Mouse (Mus musculus) spleen, adult 2 months (tissue): ENCODE results near the gene Alg14. TPM values are rescaled to one million over a fixed set of nuclear protein-coding genes. Genes with fewer than 3 reads are reported as not detected.

Experiments used
- DNase-seq, 2 experiments: peaks; one replicate each; pipeline versions ENCODE4 v3.0.0 to v3.0.0-alpha.2; 2012 to 2021; ENCODE audit warnings: low spot score in 2 of 2, low read depth in 1 of 2
- H3K27ac ChIP-seq: fragments of 200-500 bp; 2 replicates; pipeline ENCODE4 v1.5.1; 2012; ENCODE audit warnings: low read length, inconsistent platforms; ENCODE audit not compliant: insufficient read depth
- H3K27me3 ChIP-seq: fragments of 200-500 bp; 2 replicates; pipeline ENCODE4 v1.6.1; 2012; ENCODE audit warnings: mild to moderate bottlenecking, moderate library complexity, low read length, inconsistent platforms; ENCODE audit not compliant: control insufficient read depth, insufficient read depth
- H3K36me3 ChIP-seq: fragments of 200-500 bp; 2 replicates; pipeline ENCODE4 v1.6.1; 2012; ENCODE audit warnings: mild to moderate bottlenecking, low read length, inconsistent platforms; ENCODE audit not compliant: control insufficient read depth, insufficient read depth
- H3K4me1 ChIP-seq: fragments of 200-500 bp; 2 replicates; pipeline ENCODE4 v1.6.1; 2011; ENCODE audit warnings: inconsistent platforms; ENCODE audit not compliant: control insufficient read depth, insufficient read depth, insufficient read length
- H3K4me3 ChIP-seq: fragments of 200-500 bp; 2 replicates; pipeline ENCODE4 v1.5.1; 2011; ENCODE audit warnings: mild to moderate bottlenecking, inconsistent platforms; ENCODE audit not compliant: insufficient read depth, insufficient read length; ENCODE audit errors: extremely low read depth
- CTCF ChIP-seq: fragments of 200-500 bp; IDR thresholded peaks from 2 replicates; pipeline ENCODE4 v1.5.1; 2011; ENCODE audit warnings: mild to moderate bottlenecking, inconsistent platforms; ENCODE audit not compliant: insufficient read depth, insufficient read length, insufficient replicate concordance; ENCODE audit errors: extremely low read depth
- POLR2A ChIP-seq: fragments of 200-500 bp; IDR thresholded peaks from 2 replicates; pipeline ENCODE4 v1.6.1; 2011; ENCODE audit warnings: low read depth, low read length, inconsistent platforms
- WGBS: fragments of 180-500 bp; shearing (Covaris S2); methylation state at CpG from one replicate; pipeline ENCODE4 v1.1.7; 2018; 5-methylcytosine and 5-hydroxymethylcytosine counted together
- polyA plus RNA-seq: library from polyadenylated mRNA; depleted of rRNA; stranded (reverse); fragments of >200 nt; gene quantifications from 2 replicates; pipeline ENCODE4 v1.2.3, GENCODE M21; 2012

Alg14 gene
- polyA plus RNA-seq, 1 experiment = 4.3 TPM

GRCm38 (mm10) chr3:121379699-121380098, 88.1 kb downstream of the Alg14 start:
- no peak for TF ChIP-seq POLR2A
- no peak for TF ChIP-seq CTCF
- Histone ChIP-seq H3K36me3 (no peaks in the 10 kb centered on the region), H3K27ac (no peak overlapping the region), H3K27me3 (no peaks in the 10 kb centered on the region), H3K4me3 (no peak overlapping the region), H3K4me1 (no peaks in the 10 kb centered on the region)
- no peak for DNase-seq
- WGBS = 85% methylated on average over 5 of the region's 5 CpGs

DNA sequence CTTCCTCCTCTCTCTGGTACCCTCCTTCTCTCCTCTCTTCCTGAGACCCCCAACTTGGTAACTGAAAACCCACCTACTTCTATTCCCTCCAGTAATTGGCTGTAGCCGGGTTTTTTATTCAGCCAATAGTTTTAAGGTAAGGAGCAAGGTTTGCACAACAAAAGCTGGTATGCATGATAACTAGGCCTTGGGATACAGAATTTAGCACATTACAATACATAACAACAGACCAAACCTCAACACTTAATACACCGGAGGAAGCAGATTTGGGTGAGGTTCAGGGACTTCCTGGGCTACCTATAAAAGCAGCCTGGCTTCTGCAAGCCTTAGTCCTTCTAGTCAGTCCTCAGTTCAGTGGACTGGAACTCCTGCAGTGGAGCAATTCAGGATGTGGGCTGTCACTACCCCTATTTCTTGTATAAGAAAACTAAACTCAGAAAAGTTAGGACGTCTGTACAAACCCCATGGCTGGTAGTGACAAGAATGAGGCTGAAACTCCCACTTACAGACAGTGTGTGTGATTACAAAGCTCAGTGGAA, 96.0 kb downstream of the Alg14 start:
- peak overlapping the region; percentile 67 for H3K27ac ChIP-seq
- WGBS = 36% methylated on average over 3 of the region's 3 CpGs
- H3K36me3 ChIP-seq = no peaks in the 10 kb centered on the region
- no peak for TF ChIP-seq POLR2A
- no peak for TF ChIP-seq CTCF
- peak in 1 of 2 experiments; percentile 65 for DNase-seq
- H3K4me1 ChIP-seq = peaks cover 5% of the 10 kb centered on the region
- no peak overlapping the region for H3K4me3 ChIP-seq
- H3K27me3 ChIP-seq = no peaks in the 10 kb centered on the region

- no peak overlapping the region for H3K27ac ChIP-seq
- peaks cover 5% of the 10 kb centered on the region for H3K4me1 ChIP-seq
- no peak for DNase-seq
- no peaks in the 10 kb centered on the region for H3K27me3 ChIP-seq
- WGBS = 81% methylated on average over 8 of the region's 8 CpGs
- H3K36me3 ChIP-seq = no peaks in the 10 kb centered on the region
- H3K4me3 ChIP-seq = no peak overlapping the region
- TF ChIP-seq CTCF (no peak), POLR2A (no peak)
These were observed 97.8 kb downstream of the Alg14 start for GRCm38 (mm10) chr3:121389366-121389765.

- TF ChIP-seq POLR2A (no peak), CTCF (no peak)
- Histone ChIP-seq H3K27me3 (no peaks in the 10 kb centered on the region), H3K4me1 (peaks cover 5% of the 10 kb centered on the region), H3K36me3 (no peaks in the 10 kb centered on the region), H3K27ac (no peak overlapping the region), H3K4me3 (no peak overlapping the region)
- 86% methylated on average over 17 of the region's 17 CpGs for WGBS
- DNase-seq = no peak
These were observed 98.4 kb downstream of the Alg14 start for GRCm38 (mm10) chr3:121389860-121390530.

DNA sequence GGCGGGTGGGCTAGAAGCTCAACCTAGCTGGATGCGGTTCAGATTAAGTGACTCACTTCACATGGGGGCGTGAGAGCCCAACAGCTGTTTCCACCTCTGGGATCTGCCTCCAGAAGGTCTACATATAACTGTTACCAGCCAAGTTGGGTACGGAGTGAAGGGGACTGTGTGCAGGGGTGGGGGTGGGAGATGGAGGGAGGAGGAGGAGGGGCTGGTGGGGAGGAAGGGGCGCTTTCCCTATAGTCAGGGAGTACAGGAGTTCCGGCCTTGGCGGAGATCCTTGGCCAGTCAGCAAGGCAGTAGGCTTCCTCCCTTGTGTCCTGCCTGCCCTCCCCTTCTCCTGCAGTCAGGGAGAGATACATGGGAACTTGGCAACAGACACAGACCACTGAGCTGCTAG, 99.2 kb downstream of the Alg14 start:
- no peak for TF ChIP-seq CTCF
- TF ChIP-seq POLR2A = no peak
- no peak for DNase-seq
- peaks cover 5% of the 10 kb centered on the region for H3K4me1 ChIP-seq
- 91% methylated on average over 7 of the region's 7 CpGs for WGBS
- H3K4me3 ChIP-seq = no peak overlapping the region
- H3K27me3 ChIP-seq = no peaks in the 10 kb centered on the region
- no peaks in the 10 kb centered on the region for H3K36me3 ChIP-seq
- no peak overlapping the region for H3K27ac ChIP-seq

- TF ChIP-seq POLR2A (no peak), CTCF (no peak)
- Histone ChIP-seq H3K27me3 (no peaks in the 10 kb centered on the region), H3K4me3 (no peak overlapping the region), H3K36me3 (no peaks in the 10 kb centered on the region), H3K4me1 (no peaks in the 10 kb centered on the region), H3K27ac (no peak overlapping the region)
- WGBS = 87% methylated on average over 16 of the region's 16 CpGs
- DNase-seq = no peak
These were observed 104.2 kb downstream of the Alg14 start for GRCm38 (mm10) chr3:121395588-121396295.

DNA sequence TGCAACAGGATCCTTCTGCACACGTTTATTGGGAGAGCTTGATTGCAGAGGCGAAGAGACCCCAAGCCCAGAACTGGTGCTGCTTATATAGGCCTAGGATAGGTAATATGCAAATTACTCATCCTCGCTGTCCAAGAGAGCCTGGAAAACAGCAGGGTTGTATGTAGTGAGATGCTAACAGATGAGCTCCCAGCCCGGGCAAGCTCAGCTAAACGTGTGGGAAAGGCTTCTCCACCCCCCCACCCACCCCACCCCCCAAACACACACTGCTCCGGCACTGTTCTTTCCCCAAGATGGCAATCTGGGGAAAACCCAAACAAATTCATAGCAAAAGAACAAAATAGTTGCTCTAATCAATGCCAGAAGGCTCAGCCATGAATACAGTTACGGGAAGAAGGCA, 105.0 kb downstream of the Alg14 start:
- Histone ChIP-seq H3K4me1 (no peaks in the 10 kb centered on the region), H3K27ac (no peak overlapping the region), H3K4me3 (no peak overlapping the region), H3K27me3 (no peaks in the 10 kb centered on the region), H3K36me3 (no peaks in the 10 kb centered on the region)
- WGBS = 87% methylated on average over 7 of the region's 7 CpGs
- no peak for TF ChIP-seq CTCF
- TF ChIP-seq POLR2A = no peak
- no peak for DNase-seq
